In the genomic region with DNA sequence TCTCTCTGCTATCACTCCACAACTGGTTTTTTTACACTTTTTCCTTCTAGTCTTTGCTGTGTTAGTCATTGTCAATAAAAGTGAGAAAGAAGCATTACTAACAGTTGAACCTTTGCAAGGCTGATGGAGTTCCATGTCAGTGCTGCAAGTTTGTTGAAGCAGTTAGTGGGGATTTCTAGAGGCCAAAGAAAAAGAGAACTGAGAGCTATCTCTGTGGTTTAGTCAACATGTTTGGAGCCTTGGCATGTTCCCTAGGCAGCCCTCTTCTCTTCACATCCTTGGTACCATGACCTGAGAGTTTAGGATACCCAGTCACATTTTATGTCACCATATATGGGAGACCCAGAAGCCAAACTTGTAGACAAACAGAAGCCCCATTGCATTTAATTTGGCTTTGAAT, we compare ENCODE assay signal across 32 mouse cellular contexts. TPM values are rescaled to one million over a fixed set of nuclear protein-coding genes. Genes with fewer than 3 reads are reported as not detected.
"Had no signal": no experiment of that assay in that cellular context is flagged by ENCODE, and none has a peak within 500 bp of the region (broad histone marks: within the 10 kb centered on the region; RNA-seq: fewer than 3 reads in every experiment).

No protein-coding gene starts in this region.

- ATAC-seq: intestine, embryonic 16.5 days had no signal

- H3K27me3 ChIP-seq: liver, embryonic 13.5 days; stomach, embryonic 15.5 days had no signal

- H3K27ac ChIP-seq: left cerebral cortex, adult 2 months; liver, embryonic 13.5 days; macrophage; stomach, embryonic 15.5 days had no signal

- H3K36me3 ChIP-seq: liver, embryonic 13.5 days; stomach, embryonic 15.5 days had no signal

- DNase-seq: kidney, adult 18-20 months; kidney, adult 9 months; kidney, postnatal 14 days; kidney, postnatal 4 days; liver, embryonic 13.5 days; lung, adult 2 months; midbrain, embryonic 14.5 days; retina, postnatal 1 day; right cerebral cortex, postnatal 25 days; thymus, postnatal 25 days had no signal

- H3K4me1 ChIP-seq: stomach, embryonic 15.5 days had no signal

- H3K4me3 ChIP-seq: left cerebral cortex, adult 2 months; liver, embryonic 13.5 days; stomach, embryonic 15.5 days had no signal

RNA-seq across cellular contexts. Expression of a gene that starts 45.1 kb away (rescaled TPM):
- total RNA-seq: layer of hippocampus, adult 18-20 months; layer of hippocampus, postnatal 14 days; left cerebral cortex, adult 2 months; left cerebral cortex, postnatal 10 days; left cerebral cortex, postnatal 36 days; liver, adult 2 months; megakaryocyte-erythroid progenitor cell, adult 5-6 weeks; midbrain, postnatal 0 days had no signal
- polyA plus RNA-seq: intestine, embryonic 16.5 days; kidney, embryonic 16.5 days; limb, embryonic 11.5 days; limb, embryonic 14.5 days; liver, adult 2 months; liver, embryonic 13.5 days; liver, embryonic 16.5 days; lung, adult 2 months; lung, embryonic 16.5 days; macrophage; midbrain, embryonic 11.5 days; midbrain, embryonic 14.5 days; midbrain, postnatal 0 days; neural tube, embryonic 11.5 days; neural tube, embryonic 14.5 days; small intestine, adult 2 months; stomach, embryonic 15.5 days; thymus, postnatal 0 days; urinary bladder, adult 2 months had no signal

RNA-seq across cellular contexts. Expression of a gene that starts 47.0 kb away (rescaled TPM):
- total RNA-seq: midbrain, postnatal 0 days had no signal
- polyA plus RNA-seq: midbrain, embryonic 11.5 days had no signal

RNA-seq across cellular contexts. Expression of a gene that starts 57.7 kb away (rescaled TPM):
- total RNA-seq: liver, adult 2 months; megakaryocyte-erythroid progenitor cell, adult 5-6 weeks; midbrain, postnatal 0 days had no signal
- polyA plus RNA-seq: liver, adult 2 months; macrophage; small intestine, adult 2 months had no signal
